Mouse (Mus musculus): ENCODE measurements around the gene Parp14.

GRCm38 (mm10) chr16:35847138-35847537 is 24.2 kb downstream of the Parp14 start:
- TF ChIP-seq RCOR1 (IDR thresholded peaks at IDR 0.05; ENCODE audit: low read depth, low read length) (no peak), POLR2A (IDR thresholded peaks at IDR 0.05; ENCODE audit: control insufficient read depth in 1 of 2, insufficient read depth in 1 of 2, low read depth in 1 of 2, low read length in 2 of 2, poor library complexity in 1 of 2) (no peak), CTCF (IDR thresholded peaks at IDR 0.05 in 2 of 3, conservative IDR thresholded peaks at IDR 0.05 in 1 of 3; ENCODE audit: control insufficient read depth in 1 of 3, insufficient read depth in 1 of 3, low read depth in 2 of 3, low read length in 3 of 3, poor library complexity in 1 of 3, severe bottlenecking in 1 of 3) (no peak), JUND (IDR thresholded peaks at IDR 0.05; ENCODE audit: low read depth, low read length) (no peak), POLR2AphosphoS2 (IDR thresholded peaks at IDR 0.05; ENCODE audit: low read length) (no peak), USF1 (IDR thresholded peaks at IDR 0.05; ENCODE audit: low read depth, low read length) (no peak), ZNF384 (IDR thresholded peaks at IDR 0.05; ENCODE audit: low read depth, low read length) (no peak), CHD2 (IDR thresholded peaks at IDR 0.05; ENCODE audit: low read length) (no peak), KAT2A (conservative IDR thresholded peaks at IDR 0.05; ENCODE audit: low read depth, low read length) (no peak), ZMIZ1 (IDR thresholded peaks at IDR 0.05; ENCODE audit: low read depth, low read length) (no peak)

Measured in MEL (cell line).